Mouse (Mus musculus) embryonic facial prominence, embryonic 15.5 days (tissue): ENCODE results near the gene Nsun4. TPM values are rescaled to one million over a fixed set of nuclear protein-coding genes. Genes with fewer than 3 reads are reported as not detected.

ENCODE experiments used
- ATAC-seq: fragments of 200-750 bp; cut with Nextera tagmentation; 2 replicates; pipeline ENCODE4 v1.8.0; 2017; ENCODE audit warnings: low read depth, moderate TSS enrichment; ENCODE audit not compliant: insufficient number of reproducible peaks, low FRiP score, low TSS enrichment
- H3K27ac ChIP-seq: fragments of 300-500 bp; sonication (generic); replicated peaks from 2 replicates; pipeline ENCODE4 v1.5.1; 2015; ENCODE audit warnings: mild to moderate bottlenecking, inconsistent platforms
- H3K27me3 ChIP-seq: fragments of 300-500 bp; sonication (generic); 2 replicates; pipeline ENCODE4 v1.6.1; 2015; ENCODE audit warnings: inconsistent platforms
- H3K36me3 ChIP-seq: fragments of 300-500 bp; sonication (generic); 2 replicates; pipeline ENCODE4 v1.6.1; 2015; ENCODE audit warnings: mild to moderate bottlenecking, inconsistent platforms
- H3K4me1 ChIP-seq: fragments of 300-500 bp; sonication (generic); 2 replicates; pipeline ENCODE4 v1.6.1; 2015; ENCODE audit warnings: inconsistent platforms
- H3K4me2 ChIP-seq: fragments of 300-500 bp; sonication (generic); replicated peaks from 2 replicates; pipeline ENCODE4 v1.6.1; 2015; ENCODE audit warnings: mild to moderate bottlenecking, inconsistent platforms
- H3K4me3 ChIP-seq: fragments of 300-500 bp; sonication (generic); replicated peaks from 2 replicates; pipeline ENCODE4 v1.5.1; 2015; ENCODE audit warnings: mild to moderate bottlenecking, inconsistent platforms
- H3K9ac ChIP-seq: fragments of 300-500 bp; sonication (generic); 2 replicates; pipeline ENCODE4 v1.6.1; 2015; ENCODE audit warnings: inconsistent platforms
- H3K9me3 ChIP-seq: fragments of 300-500 bp; sonication (generic); replicated peaks from 2 replicates; pipeline ENCODE4 v1.6.1; 2016; ENCODE audit warnings: inconsistent platforms
- WGBS: fragments of 180-500 bp; shearing (Covaris S2); methylation state at CpG from one replicate; pipeline ENCODE4 v1.1.7; 2015; 5-methylcytosine and 5-hydroxymethylcytosine counted together
- polyA plus RNA-seq: library from polyadenylated mRNA; unstranded; fragments of >200 nt; fragmentation: Nextera tagmentation; extraction: Ambion mirVana; gene quantifications from 2 replicates; pipeline ENCODE4 v1.2.1, GENCODE M21; 2015

Nsun4 gene
- polyA plus RNA-seq: 15.9 and 17.9 TPM in 2 replicates

- peak within 1 kb of the TSS; percentile 97 for H3K27ac ChIP-seq
- H3K4me1 ChIP-seq: peaks cover 19% of the 10 kb centered on the region
- no peaks in the 10 kb centered on the region for H3K9me3 ChIP-seq
- ATAC-seq: peak; percentile 96
- peak within 1 kb of the TSS; percentile 67 for H3K4me3 ChIP-seq
- H3K36me3 ChIP-seq: no peaks in the 10 kb centered on the region; the same call in 1 of the 2 replicates
- H3K27me3 ChIP-seq: no peaks in the 10 kb centered on the region
- WGBS: under 1% methylated on average over 35 of the region's 35 CpGs
- H3K9ac ChIP-seq: peak within 1 kb of the TSS; percentile 48
- H3K4me2 ChIP-seq: peak within 1 kb of the TSS; percentile 79
Measured at GRCm38 (mm10) chr4:116053399-116053961, at the start of gene Nsun4. TSS of gene Nsun4 (minus strand) at chr4:116053876.

GRCm38 (mm10) chr4:116100959-116101358 lies 47.3 kb upstream of the Nsun4 start:
- WGBS: 85% methylated on average over 7 of the region's 7 CpGs
- no peak for ATAC-seq
- Histone ChIP-seq H3K9ac (no peak overlapping the region), H3K27ac (no peak overlapping the region), H3K36me3 (peaks cover 58% of the 10 kb centered on the region), H3K27me3 (no peaks in the 10 kb centered on the region), H3K4me3 (no peak overlapping the region), H3K4me2 (no peak overlapping the region), H3K4me1 (no peaks in the 10 kb centered on the region), H3K9me3 (no peaks in the 10 kb centered on the region)

- Histone ChIP-seq H3K4me1 (no peaks in the 10 kb centered on the region), H3K9ac (no peak overlapping the region), H3K36me3 (peaks cover 78% of the 10 kb centered on the region), H3K4me3 (no peak overlapping the region), H3K4me2 (no peak overlapping the region), H3K9me3 (no peaks in the 10 kb centered on the region), H3K27me3 (no peaks in the 10 kb centered on the region), H3K27ac (no peak overlapping the region)
- ATAC-seq: no peak
- WGBS: 85% methylated on average over 8 of the region's 8 CpGs
Measured at GRCm38 (mm10) chr4:116097211-116097610, 43.5 kb upstream of the Nsun4 start.

- WGBS: 91% methylated on average over 10 of the region's 10 CpGs
- Histone ChIP-seq H3K9ac (no peak overlapping the region), H3K27me3 (no peaks in the 10 kb centered on the region), H3K27ac (no peak overlapping the region), H3K4me3 (no peak overlapping the region), H3K9me3 (no peaks in the 10 kb centered on the region), H3K4me2 (no peak overlapping the region), H3K4me1 (no peaks in the 10 kb centered on the region), H3K36me3 (peaks cover 83% of the 10 kb centered on the region)
- ATAC-seq: no peak
Measured at GRCm38 (mm10) chr4:116096291-116096690, 42.6 kb upstream of the Nsun4 start.

GRCm38 (mm10) chr4:116088510-116089249 lies 35.0 kb upstream of the Nsun4 start:
- Histone ChIP-seq H3K9me3 (no peaks in the 10 kb centered on the region), H3K9ac (no peak overlapping the region), H3K27ac (no peak overlapping the region), H3K4me2 (no peak overlapping the region), H3K36me3 (peaks cover 92% of the 10 kb centered on the region), H3K27me3 (no peaks in the 10 kb centered on the region), H3K4me3 (no peak overlapping the region), H3K4me1 (no peaks in the 10 kb centered on the region)
- WGBS: 87% methylated on average over 23 of the region's 23 CpGs
- no peak for ATAC-seq

- no peak for ATAC-seq
- H3K36me3 ChIP-seq: peaks cover 20% of the 10 kb centered on the region
- WGBS: 54% methylated on average over 3 of the region's 3 CpGs
Measured at GRCm38 (mm10) chr4:116077240-116078095, 23.8 kb upstream of the Nsun4 start.

GRCm38 (mm10) chr4:116076369-116077231 lies 22.9 kb upstream of the Nsun4 start:
- 2% methylated on average over 37 of the region's 37 CpGs for WGBS
- Histone ChIP-seq H3K4me1 (peaks cover 28% of the 10 kb centered on the region), H3K27me3 (no peaks in the 10 kb centered on the region), H3K9me3 (no peaks in the 10 kb centered on the region), H3K4me2 (peak overlapping the region; percentile 73), H3K9ac (peak overlapping the region; percentile 100), H3K27ac (peak overlapping the region; percentile 98), H3K4me3 (peak overlapping the region; percentile 97), H3K36me3 (peaks cover 14% of the 10 kb centered on the region)
- ATAC-seq: peak; percentile 11; the same call in 1 of the 2 replicates

More at GRCm38 (mm10) chr4:116077240-116078095, 23.8 kb upstream of the Nsun4 start:
- Histone ChIP-seq H3K9ac (peak overlapping the region; percentile 100), H3K27ac (peak overlapping the region; percentile 98), H3K27me3 (no peaks in the 10 kb centered on the region), H3K4me2 (peak overlapping the region; percentile 73), H3K4me1 (peaks cover 28% of the 10 kb centered on the region), H3K4me3 (peak overlapping the region; percentile 97), H3K9me3 (no peaks in the 10 kb centered on the region)

- H3K27ac ChIP-seq: peak overlapping the region; percentile 98
- H3K9me3 ChIP-seq: no peaks in the 10 kb centered on the region
- no peaks in the 10 kb centered on the region for H3K27me3 ChIP-seq
- WGBS: 1% methylated on average over 77 of the region's 77 CpGs
- H3K9ac ChIP-seq: peak overlapping the region; percentile 100
- peak overlapping the region; percentile 97 for H3K4me3 ChIP-seq
- H3K4me1 ChIP-seq: peaks cover 28% of the 10 kb centered on the region
- H3K36me3 ChIP-seq: peaks cover 6% of the 10 kb centered on the region
- peak overlapping the region; percentile 73 for H3K4me2 ChIP-seq
- peak; percentile 68 for ATAC-seq
Measured at GRCm38 (mm10) chr4:116075631-116076368, 22.1 kb upstream of the Nsun4 start.

GRCm38 (mm10) chr4:116074861-116075620 lies 21.4 kb upstream of the Nsun4 start, which contains the start of the genes Uqcrh and Lrrc41:
TSS of gene Uqcrh (minus strand) at chr4:116075071.
TSS of gene Lrrc41 (plus strand) at chr4:116075269.
- H3K9me3 ChIP-seq: no peaks in the 10 kb centered on the region
- peaks cover 5% of the 10 kb centered on the region; the same call in 1 of the 2 replicates for H3K36me3 ChIP-seq
- no peaks in the 10 kb centered on the region for H3K27me3 ChIP-seq
- H3K4me2 ChIP-seq: peak within 1 kb of the TSS; percentile 73
- under 1% methylated on average over 55 of the region's 55 CpGs for WGBS
- peak; percentile 96 for ATAC-seq
- peak within 1 kb of the TSS; percentile 100 for H3K9ac ChIP-seq
- peaks cover 28% of the 10 kb centered on the region for H3K4me1 ChIP-seq
- H3K27ac ChIP-seq: peak within 1 kb of the TSS; percentile 98
- H3K4me3 ChIP-seq: peak within 1 kb of the TSS; percentile 97
